Mouse (Mus musculus): ENCODE results near the gene Dcdc2a. TPM values are rescaled to one million over a fixed set of nuclear protein-coding genes. Genes with fewer than 3 reads are reported as not detected.

Dcdc2a gene
- polyA plus RNA-seq, 1 experiment from 2014 or later, result 4.5 TPM

- H3K9me3 ChIP-seq (replicated peaks), result no peaks in the 10 kb centered on the region
- no peaks in the 10 kb centered on the region for H3K36me3 ChIP-seq
- no peaks in the 10 kb centered on the region for H3K27me3 ChIP-seq
- no peak overlapping the region for H3K27ac ChIP-seq (replicated peaks)
- no peaks in the 10 kb centered on the region for H3K4me1 ChIP-seq
- H3K4me2 ChIP-seq (replicated peaks), result no peak overlapping the region
- H3K9ac ChIP-seq, result no peak overlapping the region
- no peak overlapping the region for H3K4me3 ChIP-seq (replicated peaks)
- ATAC-seq (ENCODE audit: insufficient number of reproducible peaks, low FRiP score, low TSS enrichment, low read depth), result no peak
- WGBS, result 91% methylated on average over 6 of the region's 6 CpGs
These were observed 72.0 kb downstream of the Dcdc2a start for GRCm38 (mm10) chr13:25127806-25128205.

GRCm38 (mm10) chr13:25128766-25129165, 73.0 kb downstream of the Dcdc2a start:
- H3K4me2 ChIP-seq (replicated peaks), result no peak overlapping the region
- no peaks in the 10 kb centered on the region for H3K9me3 ChIP-seq (replicated peaks)
- no peak overlapping the region for H3K4me3 ChIP-seq (replicated peaks)
- H3K27me3 ChIP-seq, result no peaks in the 10 kb centered on the region
- 84% methylated on average over 9 of the region's 9 CpGs for WGBS
- no peak for ATAC-seq (ENCODE audit: insufficient number of reproducible peaks, low FRiP score, low TSS enrichment, low read depth)
- no peak overlapping the region for H3K27ac ChIP-seq (replicated peaks)
- no peaks in the 10 kb centered on the region for H3K36me3 ChIP-seq
- no peak overlapping the region for H3K9ac ChIP-seq
- H3K4me1 ChIP-seq, result no peaks in the 10 kb centered on the region

- 91% methylated on average over 3 of the region's 3 CpGs for WGBS
- no peak overlapping the region for H3K4me3 ChIP-seq (replicated peaks)
- H3K4me2 ChIP-seq (replicated peaks), result no peak overlapping the region
- ATAC-seq (ENCODE audit: insufficient number of reproducible peaks, low FRiP score, low TSS enrichment, low read depth), result no peak
- H3K27ac ChIP-seq (replicated peaks), result no peak overlapping the region
- no peaks in the 10 kb centered on the region for H3K27me3 ChIP-seq
- no peaks in the 10 kb centered on the region for H3K4me1 ChIP-seq
- H3K36me3 ChIP-seq, result no peaks in the 10 kb centered on the region
- H3K9ac ChIP-seq, result no peak overlapping the region
- H3K9me3 ChIP-seq (replicated peaks), result no peaks in the 10 kb centered on the region
These were observed 87.3 kb downstream of the Dcdc2a start for GRCm38 (mm10) chr13:25143066-25143465.

GRCm38 (mm10) chr13:25144093-25144492, 88.3 kb downstream of the Dcdc2a start:
- no peak overlapping the region for H3K9ac ChIP-seq
- H3K4me3 ChIP-seq (replicated peaks), result no peak overlapping the region
- H3K4me1 ChIP-seq, result no peaks in the 10 kb centered on the region
- H3K4me2 ChIP-seq (replicated peaks), result no peak overlapping the region
- no peak overlapping the region for H3K27ac ChIP-seq (replicated peaks)
- H3K27me3 ChIP-seq, result no peaks in the 10 kb centered on the region
- 61% methylated on average over 2 of the region's 2 CpGs for WGBS
- H3K36me3 ChIP-seq, result no peaks in the 10 kb centered on the region
- no peak for ATAC-seq (ENCODE audit: insufficient number of reproducible peaks, low FRiP score, low TSS enrichment, low read depth)
- H3K9me3 ChIP-seq (replicated peaks), result no peaks in the 10 kb centered on the region

DNA sequence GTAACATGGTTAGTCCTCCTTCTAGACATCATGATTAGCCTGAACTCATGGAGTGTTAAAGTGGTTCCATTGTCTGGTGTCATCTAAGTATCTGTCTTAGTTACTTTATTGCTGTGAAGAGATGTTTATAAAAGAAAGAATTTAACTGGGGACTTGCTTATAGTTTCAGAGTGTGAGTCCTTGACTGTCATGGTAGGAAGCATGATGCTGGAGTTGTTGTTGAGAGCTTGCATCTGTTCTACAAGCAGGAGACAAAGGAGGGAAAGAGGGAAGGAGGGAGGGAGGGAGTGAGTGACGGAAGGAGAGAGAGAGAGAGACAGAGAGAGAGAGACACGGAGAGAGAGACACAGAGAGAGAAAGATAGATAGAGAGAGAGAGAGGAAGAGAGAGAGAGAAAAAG, 90.4 kb downstream of the Dcdc2a start:
- no peak for ATAC-seq (ENCODE audit: insufficient number of reproducible peaks, low FRiP score, low TSS enrichment, low read depth)

GRCm38 (mm10) chr13:25150154-25150781, 94.5 kb downstream of the Dcdc2a start:
- no peak overlapping the region for H3K4me3 ChIP-seq (replicated peaks)
- H3K27ac ChIP-seq (replicated peaks), result no peak overlapping the region

More for the DNA sequence above, 90.4 kb downstream of the Dcdc2a start:
- H3K36me3 ChIP-seq, result no peaks in the 10 kb centered on the region
- H3K4me3 ChIP-seq (replicated peaks), result no peak overlapping the region
- H3K4me2 ChIP-seq (replicated peaks), result no peak overlapping the region
- no peak overlapping the region for H3K9ac ChIP-seq
- WGBS, result 77% methylated on average over 2 of the region's 2 CpGs
- H3K4me1 ChIP-seq, result no peaks in the 10 kb centered on the region
- no peaks in the 10 kb centered on the region for H3K9me3 ChIP-seq (replicated peaks)
- no peak overlapping the region for H3K27ac ChIP-seq (replicated peaks)
- H3K27me3 ChIP-seq, result no peaks in the 10 kb centered on the region

DNA sequence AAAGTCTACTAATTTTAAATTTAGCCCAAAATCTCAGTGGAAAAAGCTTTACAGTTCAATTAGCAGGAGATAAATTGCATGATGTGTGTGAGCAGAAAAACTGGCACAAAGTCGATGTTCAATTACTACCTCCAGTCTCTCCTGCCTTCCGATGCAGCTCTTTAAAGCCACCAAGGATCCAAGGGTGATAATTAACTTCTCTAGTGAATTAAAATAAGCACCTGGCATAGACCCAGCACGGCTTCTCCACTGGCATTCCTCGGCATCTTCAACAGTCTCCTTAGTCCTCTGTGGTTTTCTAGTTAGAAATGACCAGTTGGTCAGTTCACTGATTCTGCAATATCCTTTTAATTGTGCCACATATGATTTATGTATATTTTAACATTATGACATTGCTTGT, 95.1 kb downstream of the Dcdc2a start:
- WGBS, result 59% methylated on average over 4 of the region's 4 CpGs
- no peak overlapping the region for H3K27ac ChIP-seq (replicated peaks)
- H3K4me3 ChIP-seq (replicated peaks), result no peak overlapping the region

More at GRCm38 (mm10) chr13:25150154-25150781, 94.5 kb downstream of the Dcdc2a start:
- ATAC-seq (ENCODE audit: insufficient number of reproducible peaks, low FRiP score, low TSS enrichment, low read depth), result no peak
- no peak overlapping the region for H3K4me2 ChIP-seq (replicated peaks)
- H3K9me3 ChIP-seq (replicated peaks), result no peaks in the 10 kb centered on the region
- H3K27me3 ChIP-seq, result no peaks in the 10 kb centered on the region
- H3K4me1 ChIP-seq, result no peaks in the 10 kb centered on the region
- WGBS, result 41% methylated on average over 17 of the region's 17 CpGs
- no peak overlapping the region for H3K9ac ChIP-seq
- H3K36me3 ChIP-seq, result no peaks in the 10 kb centered on the region

GRCm38 (mm10) chr13:25159917-25160316, 104.1 kb downstream of the Dcdc2a start:
- Histone ChIP-seq H3K27me3 (no peaks in the 10 kb centered on the region), H3K27ac (replicated peaks) (no peak overlapping the region), H3K4me3 (replicated peaks) (no peak overlapping the region), H3K4me1 (no peaks in the 10 kb centered on the region), H3K9me3 (replicated peaks) (no peaks in the 10 kb centered on the region), H3K4me2 (replicated peaks) (no peak overlapping the region), H3K9ac (no peak overlapping the region), H3K36me3 (no peaks in the 10 kb centered on the region)
- 37% methylated on average over 2 of the region's 2 CpGs for WGBS
- ATAC-seq (ENCODE audit: insufficient number of reproducible peaks, low FRiP score, low TSS enrichment, low read depth), result no peak

More for the DNA sequence above, 95.1 kb downstream of the Dcdc2a start:
- H3K4me2 ChIP-seq (replicated peaks), result no peak overlapping the region
- no peaks in the 10 kb centered on the region for H3K9me3 ChIP-seq (replicated peaks)
- H3K4me1 ChIP-seq, result no peaks in the 10 kb centered on the region
- H3K36me3 ChIP-seq, result no peaks in the 10 kb centered on the region
- H3K9ac ChIP-seq, result no peak overlapping the region
- H3K27me3 ChIP-seq, result no peaks in the 10 kb centered on the region
- no peak for ATAC-seq (ENCODE audit: insufficient number of reproducible peaks, low FRiP score, low TSS enrichment, low read depth)

DNA sequence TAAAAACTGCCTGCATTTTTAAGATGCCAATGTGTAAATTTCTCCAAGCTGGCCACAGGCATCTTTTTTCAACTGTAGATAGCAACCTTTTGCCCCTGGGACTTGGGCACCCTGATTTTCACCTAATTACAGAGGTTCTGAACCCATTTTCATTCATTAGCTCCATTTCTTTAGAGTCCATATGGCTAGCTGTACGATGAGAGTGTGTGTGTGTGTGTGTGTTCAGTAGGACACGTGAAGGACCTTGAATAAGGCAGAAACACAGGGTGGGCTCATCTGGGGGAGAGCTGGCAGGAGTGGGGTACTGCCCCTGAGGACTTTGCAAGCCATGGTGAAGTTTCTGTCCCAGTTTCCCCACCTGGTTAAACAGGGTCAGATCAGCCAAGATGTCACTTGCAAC, 105.0 kb downstream of the Dcdc2a start:
- no peak; the same call in 1 of the 2 replicates for ATAC-seq (ENCODE audit: insufficient number of reproducible peaks, low FRiP score, low TSS enrichment, low read depth)
- H3K4me2 ChIP-seq (replicated peaks), result no peak overlapping the region
- H3K9me3 ChIP-seq (replicated peaks), result no peaks in the 10 kb centered on the region
- no peaks in the 10 kb centered on the region for H3K36me3 ChIP-seq
- no peak overlapping the region for H3K27ac ChIP-seq (replicated peaks)
- H3K4me1 ChIP-seq, result no peaks in the 10 kb centered on the region
- no peaks in the 10 kb centered on the region for H3K27me3 ChIP-seq
- no peak overlapping the region for H3K9ac ChIP-seq
- WGBS, result 62% methylated on average over 2 of the region's 2 CpGs
- H3K4me3 ChIP-seq (replicated peaks), result no peak overlapping the region

GRCm38 (mm10) chr13:25162594-25162993, 106.8 kb downstream of the Dcdc2a start:
- no peak for ATAC-seq (ENCODE audit: insufficient number of reproducible peaks, low FRiP score, low TSS enrichment, low read depth)
- H3K27me3 ChIP-seq, result no peaks in the 10 kb centered on the region
- no peaks in the 10 kb centered on the region for H3K4me1 ChIP-seq
- H3K4me2 ChIP-seq (replicated peaks), result no peak overlapping the region
- no peaks in the 10 kb centered on the region for H3K36me3 ChIP-seq
- H3K27ac ChIP-seq (replicated peaks), result no peak overlapping the region
- H3K4me3 ChIP-seq (replicated peaks), result no peak overlapping the region
- 81% methylated on average over 3 of the region's 3 CpGs for WGBS
- no peaks in the 10 kb centered on the region for H3K9me3 ChIP-seq (replicated peaks)
- no peak overlapping the region for H3K9ac ChIP-seq

GRCm38 (mm10) chr13:25168891-25169290, 113.1 kb downstream of the Dcdc2a start:
- Histone ChIP-seq H3K9ac (no peak overlapping the region), H3K4me2 (replicated peaks) (no peak overlapping the region), H3K4me3 (replicated peaks) (no peak overlapping the region), H3K27ac (replicated peaks) (no peak overlapping the region), H3K36me3 (no peaks in the 10 kb centered on the region), H3K27me3 (no peaks in the 10 kb centered on the region), H3K4me1 (no peaks in the 10 kb centered on the region), H3K9me3 (replicated peaks) (no peaks in the 10 kb centered on the region)
- WGBS, result 46% methylated on average over 3 of the region's 3 CpGs
- no peak for ATAC-seq (ENCODE audit: insufficient number of reproducible peaks, low FRiP score, low TSS enrichment, low read depth)

DNA sequence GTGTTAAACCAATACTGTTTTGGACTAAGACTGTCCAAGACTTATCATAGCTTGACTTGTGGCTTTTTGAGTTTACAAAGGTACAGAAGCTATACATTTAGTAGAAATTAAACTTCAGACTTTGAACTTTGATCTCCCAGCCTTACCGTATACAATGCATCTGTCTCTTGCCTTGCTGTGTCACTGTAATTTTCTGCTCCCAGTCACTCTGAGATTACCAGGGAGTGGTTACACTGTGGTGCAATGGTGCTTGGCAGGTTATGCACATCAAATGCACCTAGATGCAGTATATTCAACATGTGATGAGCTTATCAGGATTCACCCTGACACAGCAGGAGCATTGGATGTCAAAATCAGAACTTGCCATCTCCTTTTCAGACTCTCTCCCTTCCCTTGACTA, 122.0 kb downstream of the Dcdc2a start:
- Histone ChIP-seq H3K36me3 (no peaks in the 10 kb centered on the region), H3K4me2 (replicated peaks) (no peak overlapping the region), H3K9me3 (replicated peaks) (no peaks in the 10 kb centered on the region), H3K4me3 (replicated peaks) (no peak overlapping the region), H3K27me3 (no peaks in the 10 kb centered on the region), H3K4me1 (no peaks in the 10 kb centered on the region), H3K9ac (no peak overlapping the region), H3K27ac (replicated peaks) (no peak overlapping the region)
- WGBS, result 69% methylated on average over 1 of the region's 1 CpGs
- no peak for ATAC-seq (ENCODE audit: insufficient number of reproducible peaks, low FRiP score, low TSS enrichment, low read depth)
